Mouse (Mus musculus): Measurements from ENCODE around the gene Gm13277.
"Not testable (repeated sequence)": the region's sequence is repeated elsewhere in the genome, so short reads cannot be mapped to it uniquely, and the experiment has no call there.

Gm13277 gene

DNA sequence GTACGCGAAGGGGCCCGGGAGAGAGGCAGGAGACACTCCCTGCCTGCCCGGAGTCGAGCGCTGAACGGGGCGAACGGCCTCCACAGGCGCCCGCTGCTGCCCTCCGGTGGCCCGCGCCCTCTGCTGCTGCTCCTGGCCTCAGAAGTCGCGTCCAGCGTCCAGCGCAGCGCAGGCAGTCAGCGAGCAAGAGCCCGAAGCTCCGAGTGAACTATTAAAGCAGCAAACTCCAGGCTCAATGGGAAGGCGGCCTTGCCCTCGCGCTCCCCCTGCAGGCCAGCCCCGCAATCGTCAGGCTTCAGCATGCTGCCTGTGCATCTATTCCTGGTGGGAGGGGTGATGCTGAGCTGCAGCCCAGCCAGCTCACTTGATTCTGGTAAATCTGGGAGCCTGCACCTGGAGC lies 3.0 kb upstream of the Gm13277 start, which contains the start of gene Gm13276:
TSS of gene Gm13276 (plus strand) at position 301 of the 400 bp plus-strand sequence.
- DNase-seq (ENCODE audit: low read depth, low spot score): not testable (repeated sequence)

DNA sequence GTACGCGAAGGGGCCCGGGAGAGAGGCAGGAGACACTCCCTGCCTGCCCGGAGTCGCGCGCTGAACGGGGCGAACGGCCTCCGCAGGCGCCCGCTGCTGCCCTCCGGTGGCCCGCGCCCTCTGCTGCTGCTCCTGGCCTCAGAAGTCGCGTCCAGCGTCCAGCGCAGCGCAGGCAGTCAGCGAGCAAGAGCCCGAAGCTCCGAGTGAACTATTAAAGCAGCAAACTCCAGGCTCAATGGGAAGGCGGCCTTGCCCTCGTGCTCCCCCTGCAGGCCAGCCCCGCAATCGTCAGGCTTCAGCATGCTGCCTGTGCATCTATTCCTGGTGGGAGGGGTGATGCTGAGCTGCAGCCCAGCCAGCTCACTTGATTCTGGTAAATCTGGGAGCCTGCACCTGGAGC lies 2.8 kb downstream of the Gm13277 start, which contains the start of gene Gm13278:
TSS of gene Gm13278 (plus strand) at position 301 of the 400 bp plus-strand sequence.
- DNase-seq (ENCODE audit: low read depth, low spot score): not testable (repeated sequence)

DNA sequence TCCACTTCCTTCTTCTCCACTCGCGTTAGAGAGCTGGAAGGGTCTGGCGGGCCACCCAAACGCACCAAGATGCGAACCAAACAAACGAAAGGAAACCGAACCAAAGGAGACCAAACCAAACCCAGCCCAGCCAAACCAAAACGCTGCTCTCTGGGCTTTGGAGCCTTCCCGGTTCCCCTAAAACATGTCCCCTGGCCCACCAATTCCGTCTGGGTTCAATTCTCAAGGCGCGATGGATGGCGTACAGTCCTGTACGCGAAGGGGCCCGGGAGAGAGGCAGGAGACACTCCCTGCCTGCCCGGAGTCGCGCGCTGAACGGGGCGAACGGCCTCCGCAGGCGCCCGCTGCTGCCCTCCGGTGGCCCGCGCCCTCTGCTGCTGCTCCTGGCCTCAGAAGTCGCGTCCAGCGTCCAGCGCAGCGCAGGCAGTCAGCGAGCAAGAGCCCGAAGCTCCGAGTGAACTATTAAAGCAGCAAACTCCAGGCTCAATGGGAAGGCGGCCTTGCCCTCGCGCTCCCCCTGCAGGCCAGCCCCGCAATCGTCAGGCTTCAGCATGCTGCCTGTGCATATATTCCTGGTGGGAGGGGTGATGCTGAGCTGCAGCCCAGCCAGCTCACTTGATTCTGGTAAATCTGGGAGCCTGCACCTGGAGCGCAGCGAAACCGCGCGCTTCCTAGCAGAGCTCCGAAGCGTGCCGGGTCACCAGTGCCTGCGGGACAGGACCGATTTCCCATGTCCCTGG lies 5.7 kb downstream of the Gm13277 start, which contains the start of gene Gm13275:
TSS of gene Gm13275 (plus strand) at position 552 of the 740 bp plus-strand sequence.
- DNase-seq (ENCODE audit: low read depth, low spot score): not testable (repeated sequence)

DNA sequence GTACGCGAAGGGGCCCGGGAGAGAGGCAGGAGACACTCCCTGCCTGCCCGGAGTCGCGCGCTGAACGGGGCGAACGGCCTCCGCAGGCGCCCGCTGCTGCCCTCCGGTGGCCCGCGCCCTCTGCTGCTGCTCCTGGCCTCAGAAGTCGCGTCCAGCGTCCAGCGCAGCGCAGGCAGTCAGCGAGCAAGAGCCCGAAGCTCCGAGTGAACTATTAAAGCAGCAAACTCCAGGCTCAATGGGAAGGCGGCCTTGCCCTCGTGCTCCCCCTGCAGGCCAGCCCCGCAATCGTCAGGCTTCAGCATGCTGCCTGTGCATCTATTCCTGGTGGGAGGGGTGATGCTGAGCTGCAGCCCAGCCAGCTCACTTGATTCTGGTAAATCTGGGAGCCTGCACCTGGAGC lies 8.7 kb downstream of the Gm13277 start, which contains the start of gene Gm13279:
TSS of gene Gm13279 (plus strand) at position 301 of the 400 bp plus-strand sequence.
- DNase-seq (ENCODE audit: low read depth, low spot score): not testable (repeated sequence)

DNA sequence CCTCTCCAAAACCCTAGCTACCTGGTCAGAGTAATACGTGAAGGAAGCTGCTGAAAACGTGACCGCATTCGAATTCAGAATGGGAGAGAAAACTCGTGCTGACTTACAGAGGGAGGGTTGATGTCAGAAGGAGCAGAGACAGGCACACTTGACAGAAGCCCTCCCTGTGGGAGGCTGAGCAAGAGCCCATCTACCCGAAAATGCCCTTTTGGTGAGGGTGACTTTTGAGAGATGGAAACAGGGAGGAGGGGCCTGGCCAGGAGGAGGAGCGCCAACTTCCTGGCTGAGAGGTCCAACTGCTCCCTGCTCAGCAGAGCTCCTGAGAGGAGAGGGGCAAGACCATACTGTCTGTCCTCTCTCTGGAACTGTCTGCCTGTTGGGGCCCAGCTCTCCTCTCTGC lies 10.9 kb downstream of the Gm13277 start, which contains the start of gene Gm13285:
TSS of gene Gm13285 (plus strand) at position 301 of the 400 bp plus-strand sequence.
- DNase-seq (ENCODE audit: low read depth, low spot score): not testable (repeated sequence)

DNA sequence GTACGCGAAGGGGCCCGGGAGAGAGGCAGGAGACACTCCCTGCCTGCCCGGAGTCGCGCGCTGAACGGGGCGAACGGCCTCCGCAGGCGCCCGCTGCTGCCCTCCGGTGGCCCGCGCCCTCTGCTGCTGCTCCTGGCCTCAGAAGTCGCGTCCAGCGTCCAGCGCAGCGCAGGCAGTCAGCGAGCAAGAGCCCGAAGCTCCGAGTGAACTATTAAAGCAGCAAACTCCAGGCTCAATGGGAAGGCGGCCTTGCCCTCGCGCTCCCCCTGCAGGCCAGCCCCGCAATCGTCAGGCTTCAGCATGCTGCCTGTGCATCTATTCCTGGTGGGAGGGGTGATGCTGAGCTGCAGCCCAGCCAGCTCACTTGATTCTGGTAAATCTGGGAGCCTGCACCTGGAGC lies 14.5 kb downstream of the Gm13277 start, which contains the start of gene Gm13287:
TSS of gene Gm13287 (plus strand) at position 301 of the 400 bp plus-strand sequence.
- not testable (repeated sequence) for DNase-seq (ENCODE audit: low read depth, low spot score)

DNA sequence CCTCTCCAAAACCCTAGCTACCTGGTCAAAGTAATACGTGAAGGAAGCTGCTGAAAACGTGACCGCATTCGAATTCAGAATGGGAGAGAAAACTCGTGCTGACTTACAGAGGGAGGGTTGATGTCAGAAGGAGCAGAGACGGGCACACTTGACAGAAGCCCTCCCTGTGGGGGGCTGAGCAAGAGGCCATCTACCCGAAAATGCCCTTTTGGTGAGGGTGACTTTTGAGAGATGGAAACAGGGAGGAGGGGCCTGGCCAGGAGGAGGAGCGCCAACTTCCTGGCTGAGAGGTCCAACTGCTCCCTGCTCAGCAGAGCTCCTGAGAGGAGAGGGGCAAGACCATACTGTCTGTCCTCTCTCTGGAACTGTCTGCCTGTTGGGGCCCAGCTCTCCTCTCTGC lies 16.8 kb downstream of the Gm13277 start, which contains the start of gene Gm13288:
TSS of gene Gm13288 (plus strand) at position 301 of the 400 bp plus-strand sequence.
- not testable (repeated sequence) for DNase-seq (ENCODE audit: low read depth, low spot score)

DNA sequence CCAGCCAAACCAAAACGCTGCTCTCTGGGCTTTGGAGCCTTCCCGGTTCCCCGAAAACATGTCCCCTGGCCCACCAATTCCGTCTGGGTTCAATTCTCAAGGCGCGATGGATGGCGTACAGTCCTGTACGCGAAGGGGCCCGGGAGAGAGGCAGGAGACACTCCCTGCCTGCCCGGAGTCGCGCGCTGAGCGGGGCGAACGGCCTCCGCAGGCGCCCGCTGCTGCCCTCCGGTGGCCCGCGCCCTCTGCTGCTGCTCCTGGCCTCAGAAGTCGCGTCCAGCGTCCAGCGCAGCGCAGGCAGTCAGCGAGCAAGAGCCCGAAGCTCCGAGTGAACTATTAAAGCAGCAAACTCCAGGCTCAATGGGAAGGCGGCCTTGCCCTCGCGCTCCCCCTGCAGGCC lies 17.3 kb downstream of the Gm13277 start:
- DNase-seq (ENCODE audit: low read depth, low spot score): not testable (repeated sequence)

DNA sequence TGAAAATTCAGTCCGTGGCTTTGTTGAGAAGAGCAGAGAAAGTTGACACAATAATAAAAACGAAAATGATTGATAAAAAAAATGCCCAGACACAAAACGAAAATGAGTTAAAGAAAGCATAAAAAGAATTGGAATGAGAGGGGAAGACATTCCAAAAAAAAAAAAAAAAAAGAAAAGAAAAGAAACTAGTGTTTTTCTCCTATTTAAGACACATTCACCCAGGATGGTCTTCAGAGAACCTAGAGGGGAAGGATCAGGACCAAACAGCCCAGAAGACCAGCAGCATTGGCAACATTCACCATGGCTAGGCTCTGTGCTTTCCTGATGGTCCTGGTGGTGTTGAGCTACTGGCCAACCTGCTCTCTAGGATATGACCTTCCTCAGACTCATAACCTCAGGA lies 27.5 kb downstream of the Gm13277 start, which contains the start of gene Ifna7:
TSS of gene Ifna7 (plus strand) at position 301 of the 400 bp plus-strand sequence.
- no peak for DNase-seq (ENCODE audit: low read depth, low spot score)

DNA sequence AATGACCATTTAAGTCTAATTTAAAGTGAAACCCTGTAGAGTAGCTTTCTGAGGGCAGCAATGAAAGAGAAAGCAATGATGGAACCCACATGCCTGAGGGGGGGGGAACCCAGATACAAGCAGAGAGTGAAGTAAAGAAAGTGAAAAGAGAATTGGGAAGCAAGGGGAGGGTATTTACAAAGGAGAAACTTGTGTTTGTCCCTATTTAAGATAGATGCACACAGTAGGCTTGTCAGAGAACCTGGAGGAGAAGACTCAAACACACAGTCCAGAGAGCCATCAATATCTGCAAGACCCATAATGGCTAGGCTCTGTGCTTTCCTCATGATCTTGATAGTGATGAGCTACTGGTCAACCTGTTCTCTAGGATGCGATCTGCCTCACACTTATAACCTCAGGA lies 31.2 kb downstream of the Gm13277 start, which contains the start of gene Ifna11:
TSS of gene Ifna11 (plus strand) at position 301 of the 400 bp plus-strand sequence.
- no peak for DNase-seq (ENCODE audit: low read depth, low spot score)

DNA sequence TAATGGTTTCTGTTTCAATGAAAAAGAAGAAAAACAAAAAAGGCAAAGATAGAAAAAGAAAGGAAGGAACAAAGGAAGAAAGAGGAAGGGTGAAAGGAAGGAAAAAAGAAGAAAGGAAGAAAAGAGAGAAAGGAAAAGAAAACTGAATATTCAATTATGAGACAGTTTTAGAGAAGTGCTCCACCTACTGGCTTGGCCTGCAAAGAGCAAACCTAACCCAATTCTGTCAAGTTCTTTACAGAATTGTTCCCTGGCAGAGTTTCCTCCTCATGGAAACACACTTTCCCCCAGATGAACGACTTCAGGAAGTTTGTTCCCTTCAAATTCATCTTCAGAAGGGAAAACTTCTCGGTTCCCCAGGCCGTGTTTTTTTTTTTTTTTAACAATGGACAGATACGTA lies 34.6 kb downstream of the Gm13277 start:
- no peak for DNase-seq (ENCODE audit: low read depth, low spot score)

DNA sequence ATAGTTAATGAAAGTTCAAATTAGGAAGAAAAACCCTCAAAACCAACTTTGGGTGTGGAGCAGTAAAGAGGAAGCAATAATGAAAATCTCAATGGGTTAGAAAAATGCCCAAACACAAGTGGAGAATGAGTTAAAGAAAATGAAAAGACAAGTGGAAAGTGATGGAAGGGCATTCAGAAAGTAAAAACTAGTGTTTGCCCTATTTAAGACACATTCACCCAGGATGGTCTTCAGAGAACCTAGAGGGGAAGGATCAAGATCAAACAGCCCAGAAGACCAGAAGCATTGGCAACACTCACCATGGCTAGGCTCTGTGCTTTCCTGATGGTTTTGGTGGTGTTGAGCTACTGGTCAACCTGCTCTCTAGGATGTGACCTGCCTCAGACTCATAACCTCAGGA lies 38.7 kb downstream of the Gm13277 start, which contains the start of gene Ifna6:
TSS of gene Ifna6 (plus strand) at position 301 of the 400 bp plus-strand sequence.
- DNase-seq (ENCODE audit: low read depth, low spot score): not testable (repeated sequence)

DNA sequence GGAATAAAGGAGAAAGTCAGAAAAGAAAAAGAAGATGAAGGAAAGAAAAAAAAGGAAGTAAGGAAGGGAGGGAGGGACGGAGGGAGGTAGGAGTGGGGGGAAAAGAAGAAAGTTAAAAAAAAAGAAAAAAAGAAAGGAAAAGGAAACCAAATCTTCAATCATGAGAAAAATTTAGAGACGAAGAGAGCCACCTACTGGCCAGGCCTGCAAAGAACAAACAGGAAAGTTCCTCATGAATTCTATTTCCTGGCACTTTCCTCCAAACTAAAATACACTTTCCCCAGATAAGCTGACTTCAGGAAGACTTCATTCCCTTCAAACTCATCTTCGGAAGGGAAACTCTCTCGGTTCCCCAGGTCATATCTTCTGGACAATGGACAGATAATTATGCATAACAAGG lies 42.1 kb downstream of the Gm13277 start:
- no peak for DNase-seq (ENCODE audit: low read depth, low spot score)

DNA sequence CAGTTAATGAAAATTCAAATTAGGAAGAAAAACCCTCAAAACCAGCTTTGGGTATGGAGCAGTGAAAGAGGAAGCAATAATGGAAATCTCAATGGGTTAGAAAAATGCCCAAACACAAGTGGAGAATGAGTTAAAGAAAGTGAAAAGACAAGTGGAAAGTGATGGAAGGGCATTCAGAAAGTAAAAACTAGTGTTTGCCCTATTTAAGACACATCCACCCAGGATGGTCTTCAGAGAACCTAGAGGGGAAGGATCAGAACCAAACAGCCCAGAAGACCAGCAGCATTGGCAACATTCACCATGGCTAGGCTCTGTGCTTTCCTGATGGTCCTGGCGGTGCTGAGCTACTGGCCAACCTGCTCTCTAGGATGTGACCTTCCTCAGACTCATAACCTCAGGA lies 46.8 kb downstream of the Gm13277 start, which contains the start of gene Ifna5:
TSS of gene Ifna5 (plus strand) at position 301 of the 400 bp plus-strand sequence.
- not testable (repeated sequence) for DNase-seq (ENCODE audit: low read depth, low spot score)
